Mouse (Mus musculus): Measurements from ENCODE around the gene Phykpl. TPM values are rescaled to one million over a fixed set of nuclear protein-coding genes. Genes with fewer than 3 reads are reported as not detected.

Phykpl gene
- polyA plus RNA-seq (2016; fragmentation: Nextera tagmentation; extraction: Ambion mirVana), result 16.5 and 17.7 TPM in 2 replicates

GRCm38 (mm10) chr11:51584431-51585248 is at the start of gene Phykpl:
TSS of gene Phykpl (plus strand) at chr11:51584757.
- Histone ChIP-seq H3K9ac (replicated peaks) (peak within 1 kb of the TSS; percentile 74), H3K4me1 (peaks cover 22% of the 10 kb centered on the region), H3K27ac (replicated peaks) (peak within 1 kb of the TSS; percentile 91), H3K9me3 (no peaks in the 10 kb centered on the region), H3K4me2 (replicated peaks) (peak within 1 kb of the TSS; percentile 85), H3K36me3 (peaks cover 34% of the 10 kb centered on the region), H3K27me3 (no peaks in the 10 kb centered on the region), H3K4me3 (peak within 1 kb of the TSS; percentile 52)
- ATAC-seq (ENCODE audit: low FRiP score, low read depth), result peak; percentile 92
- under 1% methylated on average over 59 of the region's 59 CpGs for WGBS

GRCm38 (mm10) chr11:51538388-51538787 is 46.2 kb upstream of the Phykpl start:
- Histone ChIP-seq H3K9me3 (no peaks in the 10 kb centered on the region), H3K27me3 (peaks cover 7% of the 10 kb centered on the region; the same call in 1 of the 2 replicates)
- ATAC-seq (ENCODE audit: low FRiP score, low read depth), result no peak

GRCm38 (mm10) chr11:51538919-51539758 is 45.4 kb upstream of the Phykpl start:
- peaks cover 7% of the 10 kb centered on the region; the same call in 1 of the 2 replicates for H3K27me3 ChIP-seq
- no peak overlapping the region for H3K4me3 ChIP-seq
- peaks cover 13% of the 10 kb centered on the region for H3K4me1 ChIP-seq
- no peak overlapping the region for H3K4me2 ChIP-seq (replicated peaks)
- H3K9ac ChIP-seq (replicated peaks), result no peak overlapping the region
- no peak overlapping the region for H3K27ac ChIP-seq (replicated peaks)
- peak; percentile 68 for ATAC-seq (ENCODE audit: low FRiP score, low read depth)
- WGBS, result 59% methylated on average over 13 of the region's 13 CpGs
- no peaks in the 10 kb centered on the region for H3K9me3 ChIP-seq
- no peaks in the 10 kb centered on the region for H3K36me3 ChIP-seq

More at GRCm38 (mm10) chr11:51538388-51538787, 46.2 kb upstream of the Phykpl start:
- H3K36me3 ChIP-seq, result no peaks in the 10 kb centered on the region
- H3K4me2 ChIP-seq (replicated peaks), result no peak overlapping the region
- no peak overlapping the region for H3K9ac ChIP-seq (replicated peaks)
- H3K4me3 ChIP-seq, result no peak overlapping the region
- no peak overlapping the region for H3K27ac ChIP-seq (replicated peaks)
- H3K4me1 ChIP-seq, result peaks cover 10% of the 10 kb centered on the region; the same call in 1 of the 2 replicates
- 40% methylated on average over 7 of the region's 7 CpGs for WGBS

DNA sequence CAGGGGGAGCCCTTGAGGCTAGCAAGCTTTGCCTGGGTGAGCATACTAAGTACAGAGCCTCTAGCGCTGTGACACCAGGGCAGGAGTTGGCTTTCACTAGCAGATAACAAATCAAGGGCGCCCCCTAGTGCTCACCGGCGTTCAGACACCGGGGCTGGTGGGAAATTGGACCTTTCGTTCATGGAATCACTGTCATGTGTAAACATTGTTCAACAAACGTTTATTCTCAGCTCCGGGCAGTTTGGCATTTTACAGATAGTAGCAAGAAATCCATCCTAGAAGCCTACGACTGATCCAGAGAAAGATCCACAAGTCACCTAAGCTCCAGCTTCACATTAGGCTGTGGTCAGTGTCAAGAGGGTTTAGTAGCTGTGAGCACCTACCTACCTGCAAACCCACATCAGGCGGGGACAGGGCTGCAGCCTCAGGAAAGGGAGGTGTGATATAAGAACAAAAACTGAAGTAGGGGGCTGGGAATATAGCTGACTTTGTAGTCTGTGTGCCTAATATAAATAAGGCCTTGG is 44.7 kb upstream of the Phykpl start:
- peaks cover 7% of the 10 kb centered on the region; the same call in 1 of the 2 replicates for H3K27me3 ChIP-seq
- no peaks in the 10 kb centered on the region for H3K36me3 ChIP-seq
- H3K4me2 ChIP-seq (replicated peaks), result no peak overlapping the region
- WGBS, result 14% methylated on average over 10 of the region's 10 CpGs
- H3K9ac ChIP-seq (replicated peaks), result no peak overlapping the region
- no peak overlapping the region for H3K27ac ChIP-seq (replicated peaks)
- peaks cover 13% of the 10 kb centered on the region for H3K4me1 ChIP-seq
- no peak overlapping the region for H3K4me3 ChIP-seq
- no peaks in the 10 kb centered on the region for H3K9me3 ChIP-seq
- peak; percentile 70 for ATAC-seq (ENCODE audit: low FRiP score, low read depth)

DNA sequence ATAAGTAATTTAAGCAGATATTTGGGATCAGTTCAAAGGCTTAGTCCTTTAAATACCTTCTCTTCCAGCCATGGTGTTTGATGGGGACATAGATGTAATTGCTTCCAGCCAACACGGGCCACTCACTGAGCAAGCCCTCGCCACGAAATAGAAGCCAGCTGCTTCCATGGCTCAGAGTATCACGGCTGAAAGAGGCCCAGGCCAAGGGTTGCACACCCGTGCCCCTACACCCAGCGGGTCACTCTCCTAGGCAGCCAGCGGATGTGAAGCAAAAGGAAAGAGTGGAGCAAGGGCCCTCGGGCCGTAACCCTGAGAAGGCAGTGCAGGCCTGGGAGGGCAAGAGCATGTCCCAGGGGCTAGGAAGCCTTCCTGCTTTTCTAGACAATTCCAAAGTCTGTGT is 42.1 kb upstream of the Phykpl start:
- H3K27me3 ChIP-seq, result no peaks in the 10 kb centered on the region
- no peak overlapping the region for H3K4me2 ChIP-seq (replicated peaks)
- ATAC-seq (ENCODE audit: low FRiP score, low read depth), result no peak
- no peak overlapping the region for H3K9ac ChIP-seq (replicated peaks)
- peaks cover 13% of the 10 kb centered on the region for H3K4me1 ChIP-seq
- H3K27ac ChIP-seq (replicated peaks), result no peak overlapping the region
- no peaks in the 10 kb centered on the region for H3K36me3 ChIP-seq
- WGBS, result 64% methylated on average over 9 of the region's 9 CpGs
- H3K4me3 ChIP-seq, result no peak overlapping the region
- no peaks in the 10 kb centered on the region for H3K9me3 ChIP-seq

GRCm38 (mm10) chr11:51543487-51544050 is 41.0 kb upstream of the Phykpl start:
- Histone ChIP-seq H3K36me3 (no peaks in the 10 kb centered on the region), H3K4me3 (no peak overlapping the region), H3K4me2 (replicated peaks) (no peak overlapping the region), H3K4me1 (peaks cover 11% of the 10 kb centered on the region), H3K27me3 (no peaks in the 10 kb centered on the region), H3K9me3 (no peaks in the 10 kb centered on the region), H3K27ac (replicated peaks) (0 out of 2 replicates have a peak overlapping the region, but pooled peaks have one; percentile 46), H3K9ac (replicated peaks) (no peak overlapping the region)
- 27% methylated on average over 7 of the region's 7 CpGs for WGBS
- ATAC-seq (ENCODE audit: low FRiP score, low read depth), result no peak

DNA sequence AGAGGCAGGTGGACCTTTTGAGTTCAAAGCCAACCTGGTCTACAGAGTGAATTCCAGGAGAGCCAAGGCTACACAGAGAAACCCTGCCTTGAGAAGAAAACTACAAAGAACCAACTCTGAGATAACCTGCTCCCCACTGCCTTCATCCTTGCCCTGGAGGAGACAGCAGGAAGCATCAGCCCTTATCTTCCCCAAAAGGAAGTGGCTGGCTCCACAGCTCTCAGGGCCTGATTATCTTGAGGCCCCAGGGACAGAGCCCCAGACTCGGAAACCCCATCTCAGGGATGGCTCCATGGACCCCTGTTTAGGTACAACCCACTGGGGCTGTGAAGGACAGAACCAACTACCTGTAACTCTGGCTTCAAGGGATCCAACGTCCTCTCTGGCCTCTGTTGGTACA is 40.1 kb upstream of the Phykpl start:
- H3K4me3 ChIP-seq, result no peak overlapping the region
- H3K4me1 ChIP-seq, result peaks cover 6% of the 10 kb centered on the region; the same call in 1 of the 2 replicates
- no peaks in the 10 kb centered on the region for H3K36me3 ChIP-seq
- H3K27me3 ChIP-seq, result no peaks in the 10 kb centered on the region
- no peak overlapping the region for H3K27ac ChIP-seq (replicated peaks)
- H3K9me3 ChIP-seq, result no peaks in the 10 kb centered on the region
- H3K9ac ChIP-seq (replicated peaks), result no peak overlapping the region
- WGBS, result 60% methylated on average over 2 of the region's 2 CpGs
- H3K4me2 ChIP-seq (replicated peaks), result no peak overlapping the region
- no peak for ATAC-seq (ENCODE audit: low FRiP score, low read depth)

- Histone ChIP-seq H3K9ac (replicated peaks) (no peak overlapping the region), H3K4me1 (peaks cover 5% of the 10 kb centered on the region; the same call in 1 of the 2 replicates), H3K27ac (replicated peaks) (no peak overlapping the region), H3K4me2 (replicated peaks) (no peak overlapping the region), H3K36me3 (no peaks in the 10 kb centered on the region), H3K4me3 (no peak overlapping the region), H3K27me3 (no peaks in the 10 kb centered on the region), H3K9me3 (no peaks in the 10 kb centered on the region)
- WGBS, result 69% methylated on average over 4 of the region's 4 CpGs
- no peak for ATAC-seq (ENCODE audit: low FRiP score, low read depth)
Measured at GRCm38 (mm10) chr11:51545811-51546210, 38.7 kb upstream of the Phykpl start.

GRCm38 (mm10) chr11:51551253-51551652 is 33.3 kb upstream of the Phykpl start:
- Histone ChIP-seq H3K9me3 (no peaks in the 10 kb centered on the region), H3K4me1 (no peaks in the 10 kb centered on the region), H3K4me3 (no peak overlapping the region), H3K27ac (replicated peaks) (no peak overlapping the region), H3K4me2 (replicated peaks) (no peak overlapping the region), H3K27me3 (no peaks in the 10 kb centered on the region), H3K9ac (replicated peaks) (no peak overlapping the region), H3K36me3 (no peaks in the 10 kb centered on the region)
- ATAC-seq (ENCODE audit: low FRiP score, low read depth), result no peak
- WGBS, result 84% methylated on average over 5 of the region's 5 CpGs

DNA sequence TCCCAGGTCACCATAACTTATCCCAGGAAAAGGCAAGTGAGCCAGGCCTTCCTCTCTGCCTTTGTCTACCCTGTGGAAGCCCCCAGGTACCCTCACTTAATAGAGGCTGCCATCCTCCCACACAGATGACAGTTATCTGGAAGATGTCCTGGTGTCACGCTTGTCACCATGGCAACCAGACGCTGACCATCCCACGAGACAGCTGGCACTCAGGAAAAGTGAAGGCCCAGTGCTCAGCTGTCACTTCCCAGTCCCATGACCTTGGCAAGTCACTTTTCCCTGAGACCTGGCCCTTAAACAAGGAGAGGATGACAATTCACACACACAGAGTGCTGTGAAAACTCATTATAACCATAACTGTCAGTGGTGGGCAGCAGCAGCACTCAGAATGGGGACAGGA is 32.5 kb upstream of the Phykpl start:
- H3K4me1 ChIP-seq, result no peaks in the 10 kb centered on the region
- no peaks in the 10 kb centered on the region for H3K36me3 ChIP-seq
- no peak overlapping the region for H3K4me2 ChIP-seq (replicated peaks)
- no peak overlapping the region for H3K27ac ChIP-seq (replicated peaks)
- H3K27me3 ChIP-seq, result no peaks in the 10 kb centered on the region
- WGBS, result 55% methylated on average over 3 of the region's 3 CpGs
- no peak for ATAC-seq (ENCODE audit: low FRiP score, low read depth)
- H3K4me3 ChIP-seq, result no peak overlapping the region
- H3K9me3 ChIP-seq, result no peaks in the 10 kb centered on the region
- H3K9ac ChIP-seq (replicated peaks), result no peak overlapping the region

GRCm38 (mm10) chr11:51554590-51554989 is 30.0 kb upstream of the Phykpl start:
- Histone ChIP-seq H3K4me1 (no peaks in the 10 kb centered on the region), H3K9ac (replicated peaks) (no peak overlapping the region), H3K9me3 (no peaks in the 10 kb centered on the region), H3K4me2 (replicated peaks) (no peak overlapping the region), H3K4me3 (no peak overlapping the region), H3K27ac (replicated peaks) (no peak overlapping the region), H3K27me3 (no peaks in the 10 kb centered on the region), H3K36me3 (no peaks in the 10 kb centered on the region)
- 76% methylated on average over 9 of the region's 10 CpGs for WGBS
- no peak for ATAC-seq (ENCODE audit: low FRiP score, low read depth)
